Comparison of ENCODE assay signal across 8 mouse cellular contexts in the genomic region with DNA sequence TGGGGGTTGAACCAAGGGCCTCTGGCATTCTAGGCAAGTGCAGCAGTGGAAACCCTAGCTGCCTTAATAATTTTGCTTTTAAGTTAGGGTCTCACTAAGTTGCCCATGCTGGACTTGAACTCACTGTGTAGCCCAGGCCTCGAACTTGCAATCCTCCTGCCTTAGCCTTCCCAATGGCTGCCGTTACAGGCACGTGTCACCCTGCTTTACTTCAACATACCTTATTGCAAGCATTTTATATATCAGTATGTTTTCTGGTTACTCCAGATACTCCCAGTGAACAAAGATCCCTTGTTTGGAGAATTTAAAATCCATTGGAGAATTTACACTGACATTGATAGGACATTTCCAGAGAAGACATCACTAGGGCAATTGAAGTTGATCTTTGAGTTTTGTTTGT. TPM values are rescaled to one million over a fixed set of nuclear protein-coding genes. Genes with fewer than 3 reads are reported as not detected.
DNase-seq lines count a peak whose midpoint lies in the region; ATAC-seq and TF ChIP-seq lines count a peak whose summit lies in the region.

No protein-coding gene starts in this region.

- no peak for TF ChIP-seq EP300 in stomach, postnatal 0 days (optimal IDR thresholded peaks at IDR 0.05)

- peak overlapping the region; percentile 83 for H3K4me3 ChIP-seq in cerebellum, adult 2 months (replicated peaks; ENCODE audit: insufficient read depth, low read depth, low read length)
- H3K4me3 ChIP-seq in testis, adult 2 months (ENCODE audit: control insufficient read depth, low read depth, low read length), result peak overlapping the region; percentile 91
- peak overlapping the region; percentile 77 for H3K4me3 ChIP-seq in liver, embryonic 11.5 days (ENCODE audit: low read depth, low read length)
- H3K4me3 ChIP-seq in stomach, postnatal 0 days (ENCODE audit: low read depth, low read length), result peak overlapping the region; percentile 77

- WGBS in cerebellum, adult 2 months, result 85% methylated on average over 3 of the region's 3 CpGs
- WGBS in liver, embryonic 11.5 days, result 90% methylated on average over 3 of the region's 3 CpGs
- WGBS in stomach, postnatal 0 days, result 90% methylated on average over 3 of the region's 3 CpGs

- peak overlapping the region; percentile 66 for H3K4me2 ChIP-seq in liver, embryonic 11.5 days
- peak overlapping the region; percentile 93 for H3K4me2 ChIP-seq in stomach, postnatal 0 days (replicated peaks; ENCODE audit: low read depth)

- no peaks in the 10 kb centered on the region; the same call in 1 of the 2 replicates for H3K36me3 ChIP-seq in testis, adult 2 months (ENCODE audit: control insufficient read depth, insufficient read depth, low read length)
- H3K36me3 ChIP-seq in liver, embryonic 11.5 days (ENCODE audit: control insufficient read depth, insufficient read depth, low read length), result no peaks in the 10 kb centered on the region
- H3K36me3 ChIP-seq in stomach, postnatal 0 days (ENCODE audit: control insufficient read depth, insufficient read depth, low read length), result no peaks in the 10 kb centered on the region

- TF ChIP-seq CTCF in cerebellum, adult 2 months (IDR thresholded peaks at IDR 0.05; ENCODE audit: borderline replicate concordance, insufficient read depth, low read depth, low read length), result no peak
- TF ChIP-seq CTCF in testis, adult 2 months (IDR thresholded peaks at IDR 0.05; ENCODE audit: control insufficient read depth, insufficient read depth, insufficient replicate concordance, low read depth, low read length), result no peak
- TF ChIP-seq CTCF in stomach, postnatal 0 days (IDR thresholded peaks at IDR 0.05; ENCODE audit: low read depth), result no peak

- no peaks in the 10 kb centered on the region for H3K4me1 ChIP-seq in cerebellum, adult 2 months (ENCODE audit: control insufficient read depth, insufficient read depth, low read length)
- peaks cover 2% of the 10 kb centered on the region; the same call in 1 of the 2 replicates for H3K4me1 ChIP-seq in testis, adult 2 months (ENCODE audit: control insufficient read depth, insufficient read depth, low read length)
- peaks cover 7% of the 10 kb centered on the region for H3K4me1 ChIP-seq in liver, embryonic 11.5 days (replicated peaks; ENCODE audit: control insufficient read depth, insufficient read depth, low read length)
- peaks cover 5% of the 10 kb centered on the region; the same call in 1 of the 2 replicates for H3K4me1 ChIP-seq in stomach, postnatal 0 days (replicated peaks; ENCODE audit: control insufficient read depth, insufficient read depth)

- ATAC-seq in liver, embryonic 11.5 days (replicated peaks; ENCODE audit: low FRiP score), result no peak
- ATAC-seq in stomach, postnatal 0 days (ENCODE audit: low FRiP score, low TSS enrichment), result no peak

- H3K9ac ChIP-seq in liver, embryonic 11.5 days (ENCODE audit: low read depth, low read length), result peak overlapping the region; percentile 92
- H3K9ac ChIP-seq in stomach, postnatal 0 days (ENCODE audit: low read length), result no peak overlapping the region; the same call in 1 of the 2 replicates

- no peak for DNase-seq in cerebellum, adult 2 months
- no peak for DNase-seq in cerebellum, postnatal 4 days (ENCODE audit: low spot score in 2 of 2)
- DNase-seq in testis, postnatal 14 days (ENCODE audit: low spot score), result no peak
- no peak for DNase-seq in liver, embryonic 11.5 days (ENCODE audit: low spot score)
- no peak for DNase-seq in stomach, postnatal 0 days (ENCODE audit: low spot score)
- DNase-seq in gastrocnemius, adult 8-10 months (ENCODE audit: low spot score in 2 of 2), result no peak
- no peak for DNase-seq in cerebellum, postnatal 10 days

- no peak for TF ChIP-seq POLR2A in cerebellum, adult 2 months (IDR thresholded peaks at IDR 0.05; ENCODE audit: borderline replicate concordance, insufficient read depth, low read length)
- no peak for TF ChIP-seq POLR2A in testis, adult 2 months (IDR thresholded peaks at IDR 0.05; ENCODE audit: control insufficient read depth, low read depth, low read length)

- no peak overlapping the region for H3K27ac ChIP-seq in cerebellum, adult 2 months (ENCODE audit: insufficient read depth, low read length)
- no peak overlapping the region for H3K27ac ChIP-seq in testis, adult 2 months (ENCODE audit: control insufficient read depth, insufficient read depth, low read depth, low read length)
- H3K27ac ChIP-seq in liver, embryonic 11.5 days (ENCODE audit: low read depth, low read length), result no peak overlapping the region
- H3K27ac ChIP-seq in stomach, postnatal 0 days (replicated peaks), result no peak overlapping the region; the same call in 1 of the 2 replicates

- H3K9me3 ChIP-seq in liver, embryonic 11.5 days (ENCODE audit: control insufficient read depth, low read length), result no peaks in the 10 kb centered on the region
- H3K9me3 ChIP-seq in stomach, postnatal 0 days (ENCODE audit: control insufficient read depth, low read length), result no peaks in the 10 kb centered on the region

- no peaks in the 10 kb centered on the region for H3K27me3 ChIP-seq in cerebellum, adult 2 months (ENCODE audit: control insufficient read depth, insufficient read depth, low read length)
- no peaks in the 10 kb centered on the region for H3K27me3 ChIP-seq in testis, adult 2 months (ENCODE audit: control insufficient read depth, insufficient read depth, low read length)
- H3K27me3 ChIP-seq in liver, embryonic 11.5 days (replicated peaks; ENCODE audit: control insufficient read depth, insufficient read depth, low read length), result no peaks in the 10 kb centered on the region
- no peaks in the 10 kb centered on the region for H3K27me3 ChIP-seq in stomach, postnatal 0 days (ENCODE audit: control insufficient read depth, insufficient read depth, low read length)

RNA-seq across cellular contexts. Expression of gene Ccdc15, which starts 0.8 kb away (rescaled TPM):
- 1.5 and 1.6 TPM in 2 replicates for polyA plus RNA-seq in cerebellum, adult 2 months (2012; rRNA removed)
- 3.4 and 4.6 TPM in 2 replicates for polyA plus RNA-seq in testis, adult 2 months (2012; rRNA removed)
- 6.4 and 6.6 TPM in 2 replicates for polyA plus RNA-seq in liver, embryonic 11.5 days (2014; fragmentation: Nextera tagmentation; extraction: Ambion mirVana)
- 2.2 TPM in 2 replicates for polyA plus RNA-seq in stomach, postnatal 0 days (2015; fragmentation: Nextera tagmentation; extraction: Ambion mirVana)
- total RNA-seq in gastrocnemius, adult 8-10 months (2022), result 1 to 10 TPM; 1.3 to 1.7 (median 1.6) TPM

RNA-seq across cellular contexts. Expression of gene Hepacam, which starts 18.1 kb away (rescaled TPM):
- polyA plus RNA-seq in cerebellum, adult 2 months (2012; rRNA removed), result 107 and 119 TPM in 2 replicates
- polyA plus RNA-seq in testis, adult 2 months (2012; rRNA removed), result 21.3 and 26.5 TPM in 2 replicates
- not detected in 2 replicates for polyA plus RNA-seq in liver, embryonic 11.5 days (2014; fragmentation: Nextera tagmentation; extraction: Ambion mirVana)
- 0.08 and 0.10 TPM in 2 replicates for polyA plus RNA-seq in stomach, postnatal 0 days (2015; fragmentation: Nextera tagmentation; extraction: Ambion mirVana)
- under 1 TPM in 1 of 4 experiments, not detected in 3; 0.21 TPM for total RNA-seq in gastrocnemius, adult 8-10 months (2022)

RNA-seq across cellular contexts. Expression of gene Robo4, which starts 52.6 kb away (rescaled TPM):
- polyA plus RNA-seq in cerebellum, adult 2 months (2012; rRNA removed), result 5.7 and 5.9 TPM in 2 replicates
- polyA plus RNA-seq in testis, adult 2 months (2012; rRNA removed), result 1.0 and 1.2 TPM in 2 replicates
- 7.6 and 8.5 TPM in 2 replicates for polyA plus RNA-seq in liver, embryonic 11.5 days (2014; fragmentation: Nextera tagmentation; extraction: Ambion mirVana)
- 4.4 and 5.2 TPM in 2 replicates for polyA plus RNA-seq in stomach, postnatal 0 days (2015; fragmentation: Nextera tagmentation; extraction: Ambion mirVana)
- total RNA-seq in gastrocnemius, adult 8-10 months (2022), result 1 to 10 TPM; 6.8 to 9.2 (median 7.1) TPM

Comparison
In these comparisons a context has a peak if more than half of its experiments do, and no peak if none do; other contexts are left out.
1. RNA of gene Hepacam, which starts 18.1 kb away (polyA plus RNA-seq): 107 to 119 TPM in cerebellum, adult 2 months and 21.3 to 26.5 TPM in testis, adult 2 months; 0.08 to 0.10 TPM in stomach, postnatal 0 days and not detected in liver, embryonic 11.5 days; every median in the first group is over 10 times any median in the second.
2. Peak in every context shown above with its lines, with median percentiles within 50 percentile points of each other: H3K4me3 ChIP-seq.